Mouse (Mus musculus): Measurements from ENCODE around the gene Htr3a. TPM values are rescaled to one million over a fixed set of nuclear protein-coding genes. Genes with fewer than 3 reads are reported as not detected.

Gene Htr3a
- total and polyA plus RNA-seq, 3 experiments: not detected

DNA sequence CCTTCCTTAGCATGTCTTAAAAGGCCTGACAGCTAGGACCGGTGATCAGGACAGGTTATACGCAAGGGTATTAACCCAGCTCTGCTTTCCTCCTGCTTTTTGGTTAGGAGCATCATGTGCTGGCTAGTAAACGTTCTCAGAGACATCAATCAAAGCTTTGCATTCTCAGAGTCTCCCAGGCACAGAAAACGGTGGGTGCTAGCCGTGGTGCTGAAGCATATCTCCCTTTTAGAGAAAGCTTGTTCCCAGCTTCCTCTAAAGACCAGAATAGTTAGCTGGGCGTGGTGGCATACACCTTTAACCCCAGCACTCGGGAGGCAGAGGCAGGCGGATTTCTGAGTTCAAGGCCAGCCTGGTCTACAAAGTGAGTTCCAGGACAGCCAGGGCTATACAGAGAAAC is 12.3 kb downstream of the Htr3a start:
- no peak for TF ChIP-seq PAX5 (IDR thresholded peaks at IDR 0.05; ENCODE audit: low read length)
- no peak for TF ChIP-seq MXI1 (IDR thresholded peaks at IDR 0.05; ENCODE audit: low read depth, low read length)
- TF ChIP-seq USF2 (conservative IDR thresholded peaks at IDR 0.05; ENCODE audit: low read depth, low read length): no peak
- TF ChIP-seq JUN (IDR thresholded peaks at IDR 0.05; ENCODE audit: insufficient read depth, low read depth, low read length): no peak
- TF ChIP-seq NELFE (IDR thresholded peaks at IDR 0.05; ENCODE audit: low read depth, low read length): no peak
- TF ChIP-seq ZC3H11A (IDR thresholded peaks at IDR 0.05; ENCODE audit: low read depth, low read length): no peak
- TF ChIP-seq HCFC1 (IDR thresholded peaks at IDR 0.05; ENCODE audit: low read depth, low read length): no peak
- no peak for TF ChIP-seq CTCF (conservative IDR thresholded peaks at IDR 0.05 in 1 of 2, IDR thresholded peaks at IDR 0.05 in 1 of 2; ENCODE audit: low read depth in 2 of 2, low read length in 2 of 2)
- no peak for TF ChIP-seq GABPA (IDR thresholded peaks at IDR 0.05; ENCODE audit: insufficient replicate concordance, low read depth, low read length)
- TF ChIP-seq MAX (IDR thresholded peaks at IDR 0.05; ENCODE audit: low read length): no peak
- no peak for TF ChIP-seq ZKSCAN1 (IDR thresholded peaks at IDR 0.05; ENCODE audit: borderline replicate concordance, low read depth, low read length)
- TF ChIP-seq IRF4 (IDR thresholded peaks at IDR 0.05; ENCODE audit: low read depth, low read length): no peak
- TF ChIP-seq KAT2A (IDR thresholded peaks at IDR 0.05; ENCODE audit: insufficient replicate concordance, low read length): no peak
- no peak for TF ChIP-seq MEF2A (IDR thresholded peaks at IDR 0.05; ENCODE audit: borderline replicate concordance, low read depth, low read length)
- TF ChIP-seq SMC3 (IDR thresholded peaks at IDR 0.05; ENCODE audit: low read depth, low read length): no peak
- no peak for TF ChIP-seq RAD21 (IDR thresholded peaks at IDR 0.05; ENCODE audit: low read depth, low read length)
- no peak for TF ChIP-seq JUND (conservative IDR thresholded peaks at IDR 0.05; ENCODE audit: low read depth, low read length)
- DNase-seq (ENCODE audit: extremely low read depth): peak; percentile 32
- Histone ChIP-seq H3K79me2 (replicated peaks; ENCODE audit: control insufficient read depth, extremely low read depth, insufficient read depth, poor library complexity, severe bottlenecking) (no peaks in the 10 kb centered on the region), H3K27ac (ENCODE audit: insufficient read depth, low read depth) (no peak overlapping the region), H3K9me3 (replicated peaks; ENCODE audit: low read length) (no peaks in the 10 kb centered on the region), H3K27me3 (replicated peaks) (peaks cover 70% of the 10 kb centered on the region), H3K4me3 (replicated peaks in 1 of 3; ENCODE audit: low read depth in 2 of 3, low read length in 2 of 3, poor library complexity in 1 of 3) (no peak overlapping the region), H3K4me1 (ENCODE audit: control insufficient read depth in 1 of 2, insufficient read depth in 2 of 2) (peaks cover 0 to 3% of the 10 kb centered on the region in 2 experiments; a peak in 2 of 4 replicates), H3K4me2 (ENCODE audit: insufficient read depth, low read depth, poor library complexity, severe bottlenecking) (no peak overlapping the region), H3K9ac (ENCODE audit: insufficient read depth, low read depth) (no peak overlapping the region), H3K36me3 (replicated peaks in 1 of 2; ENCODE audit: control insufficient read depth in 1 of 2, insufficient read depth in 1 of 2, low read length in 1 of 2) (no peaks in the 10 kb centered on the region)
- dilution Hi-C loops (cut with MboI; ENCODE audit: extremely low pct_ligation_motif_present, extremely low pct_unique_long_range_greater_than_20kb, low sequenced_read_pairs) (no loop called here), in situ Hi-C loops (cut with MboI; ENCODE audit: low pct_ligation_motif_present, low pct_unique_long_range_greater_than_20kb, low sequenced_read_pairs) (loop anchor here (10.0 kb wide), 1 partner anchor 254 kb away; no protein-coding TSS in a partner anchor)

DNA sequence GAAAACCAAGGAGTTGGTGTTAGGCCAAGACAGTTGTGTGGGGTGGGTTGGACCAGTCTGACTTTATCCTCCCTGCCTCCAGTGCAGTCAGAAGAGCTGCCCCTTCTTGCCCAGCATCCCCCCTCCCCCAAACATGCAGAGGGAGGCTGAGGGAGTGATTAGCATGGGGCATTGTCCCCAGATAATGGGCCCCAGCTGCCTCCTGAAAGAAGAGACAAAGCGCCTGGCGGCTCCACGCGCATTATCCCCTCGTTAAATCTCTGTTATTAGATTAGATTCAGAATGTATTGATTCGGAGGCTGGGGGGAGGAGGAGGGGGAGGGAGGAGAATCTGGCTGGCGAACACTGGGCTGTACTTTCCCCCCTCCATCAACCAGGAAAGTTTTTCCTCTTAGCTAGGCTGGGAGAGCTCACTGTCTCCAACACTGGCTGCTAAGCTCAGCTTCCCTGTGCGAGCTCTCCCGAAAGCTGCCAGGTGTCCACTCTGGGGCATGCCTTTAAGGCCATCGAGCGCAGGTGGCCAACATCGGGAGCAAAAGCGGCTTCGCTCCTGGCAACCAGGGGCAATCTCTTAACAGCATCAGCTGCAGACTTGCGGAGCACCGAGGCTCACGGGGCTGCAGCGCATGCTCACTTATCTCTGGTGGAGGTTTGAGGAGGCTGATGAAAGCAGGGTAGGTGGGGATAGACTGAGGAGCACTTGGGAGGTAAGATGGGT is 14.9 kb downstream of the Htr3a start:
- in situ Hi-C loops (cut with MboI; ENCODE audit: low pct_ligation_motif_present, low pct_unique_long_range_greater_than_20kb, low sequenced_read_pairs): loop anchor here (10.0 kb wide), 1 partner anchor 251 kb away; no protein-coding TSS in a partner anchor
- Histone ChIP-seq H3K4me2 (ENCODE audit: insufficient read depth, low read depth, poor library complexity, severe bottlenecking) (no peak overlapping the region), H3K4me1 (ENCODE audit: control insufficient read depth in 1 of 2, insufficient read depth in 2 of 2) (peaks cover 0 to 3% of the 10 kb centered on the region in 2 experiments; a peak in 2 of 4 replicates), H3K9ac (ENCODE audit: insufficient read depth, low read depth) (no peak overlapping the region), H3K9me3 (replicated peaks; ENCODE audit: low read length) (no peaks in the 10 kb centered on the region), H3K36me3 (replicated peaks in 1 of 2; ENCODE audit: control insufficient read depth in 1 of 2, insufficient read depth in 1 of 2, low read length in 1 of 2) (no peaks in the 10 kb centered on the region), H3K4me3 (replicated peaks in 1 of 3; ENCODE audit: low read depth in 2 of 3, low read length in 2 of 3, poor library complexity in 1 of 3) (no peak overlapping the region), H3K27me3 (replicated peaks) (peaks cover 73% of the 10 kb centered on the region), H3K27ac (ENCODE audit: insufficient read depth, low read depth) (no peak overlapping the region), H3K79me2 (replicated peaks; ENCODE audit: control insufficient read depth, extremely low read depth, insufficient read depth, poor library complexity, severe bottlenecking) (no peaks in the 10 kb centered on the region)
- TF ChIP-seq TCF12 (IDR thresholded peaks at IDR 0.05; ENCODE audit: low read depth, low read length) (no peak), MAFK (IDR thresholded peaks at IDR 0.05; ENCODE audit: insufficient replicate concordance, low read length) (no peak), GABPA (IDR thresholded peaks at IDR 0.05; ENCODE audit: insufficient replicate concordance, low read depth, low read length) (no peak), ZMIZ1 (IDR thresholded peaks at IDR 0.05; ENCODE audit: low read depth, low read length) (no peak), RAD21 (IDR thresholded peaks at IDR 0.05; ENCODE audit: low read depth, low read length) (no peak), NELFE (IDR thresholded peaks at IDR 0.05; ENCODE audit: low read depth, low read length) (no peak), MAX (IDR thresholded peaks at IDR 0.05; ENCODE audit: low read length) (no peak), UBTF (IDR thresholded peaks at IDR 0.05; ENCODE audit: low read depth, low read length) (no peak), HCFC1 (IDR thresholded peaks at IDR 0.05; ENCODE audit: low read depth, low read length) (no peak), MYC (IDR thresholded peaks at IDR 0.05; ENCODE audit: low read depth, low read length) (no peak), ELF1 (IDR thresholded peaks at IDR 0.05; ENCODE audit: low read depth, low read length) (no peak), EP300 (IDR thresholded peaks at IDR 0.05; ENCODE audit: low read length) (no peak), MEF2A (IDR thresholded peaks at IDR 0.05; ENCODE audit: borderline replicate concordance, low read depth, low read length) (no peak), ZKSCAN1 (IDR thresholded peaks at IDR 0.05; ENCODE audit: borderline replicate concordance, low read depth, low read length) (no peak), NRF1 (IDR thresholded peaks at IDR 0.05; ENCODE audit: low read depth, low read length) (no peak), IRF4 (IDR thresholded peaks at IDR 0.05; ENCODE audit: low read depth, low read length) (no peak), CTCF (conservative IDR thresholded peaks at IDR 0.05 in 1 of 2, IDR thresholded peaks at IDR 0.05 in 1 of 2; ENCODE audit: low read depth in 2 of 2, low read length in 2 of 2) (no peak), BHLHE40 (IDR thresholded peaks at IDR 0.05; ENCODE audit: low read depth, low read length) (no peak), SIN3A (IDR thresholded peaks at IDR 0.05; ENCODE audit: low read length) (no peak), USF1 (IDR thresholded peaks at IDR 0.05; ENCODE audit: low read depth, low read length) (no peak)
- dilution Hi-C loops (cut with MboI; ENCODE audit: extremely low pct_ligation_motif_present, extremely low pct_unique_long_range_greater_than_20kb, low sequenced_read_pairs): no loop called here
- no peak for DNase-seq (ENCODE audit: extremely low read depth)
